Mouse (Mus musculus): ENCODE data around the gene Gm11757. TPM values are rescaled to one million over a fixed set of nuclear protein-coding genes. Genes with fewer than 3 reads are reported as not detected.
"Not testable (repeated sequence)": the region's sequence is repeated elsewhere in the genome, so short reads cannot be mapped to it uniquely, and the experiment has no call there.

Gene Gm11757
- not detected in 2 replicates for polyA plus RNA-seq (2014; fragmentation: Nextera tagmentation; extraction: Ambion mirVana)

DNA sequence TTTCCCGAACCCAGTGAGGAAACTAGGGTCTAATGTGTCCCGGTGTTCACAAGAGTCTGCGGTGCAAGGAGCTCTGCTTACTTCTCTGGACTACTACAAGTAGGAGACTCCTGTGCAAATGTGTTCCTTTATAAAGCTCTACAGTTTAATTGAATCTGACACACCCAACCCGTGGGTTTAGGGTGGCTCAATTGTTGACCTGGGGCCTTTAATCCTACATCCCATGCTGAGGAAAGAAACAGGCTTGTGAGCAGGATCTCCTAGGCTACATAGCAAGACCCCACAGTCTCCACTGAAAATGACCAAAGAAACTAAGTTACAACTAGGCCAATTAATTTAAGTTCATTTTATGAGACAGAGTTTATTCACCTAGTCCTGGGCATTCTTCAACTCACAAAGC is at the start of gene Gm11757:
TSS of gene Gm11757 (minus strand) at position 101 of the 400 bp plus-strand sequence.
- no CpG with 5 or more reads among the region's 4 CpGs for WGBS
- not testable (repeated sequence) for H3K9me3 ChIP-seq (ENCODE audit: control insufficient read depth, low read depth, low read length); H3K9ac ChIP-seq (replicated peaks; ENCODE audit: low read depth, low read length); ATAC-seq (ENCODE audit: insufficient number of reproducible peaks, insufficient read depth, low FRiP score, low read depth); H3K27me3 ChIP-seq (ENCODE audit: control insufficient read depth, insufficient read depth, low read length); H3K4me3 ChIP-seq (ENCODE audit: low read depth, low read length); H3K4me2 ChIP-seq (replicated peaks; ENCODE audit: low read depth, low read length); H3K27ac ChIP-seq (ENCODE audit: low read length); H3K4me1 ChIP-seq (ENCODE audit: control insufficient read depth, insufficient read depth, low read length); H3K36me3 ChIP-seq (ENCODE audit: control insufficient read depth, insufficient read depth, low read length)

- H3K4me3 ChIP-seq (ENCODE audit: low read depth, low read length); H3K9ac ChIP-seq (replicated peaks; ENCODE audit: low read depth, low read length); H3K4me2 ChIP-seq (replicated peaks; ENCODE audit: low read depth, low read length); H3K27ac ChIP-seq (ENCODE audit: low read length); ATAC-seq (ENCODE audit: insufficient number of reproducible peaks, insufficient read depth, low FRiP score, low read depth); H3K36me3 ChIP-seq (ENCODE audit: control insufficient read depth, insufficient read depth, low read length); H3K4me1 ChIP-seq (ENCODE audit: control insufficient read depth, insufficient read depth, low read length); H3K9me3 ChIP-seq (ENCODE audit: control insufficient read depth, low read depth, low read length); H3K27me3 ChIP-seq (ENCODE audit: control insufficient read depth, insufficient read depth, low read length): not testable (repeated sequence)
- WGBS, result 81% methylated on average over 6 of the region's 6 CpGs
Measured at GRCm38 (mm10) chr4:73920660-73921059, 29.7 kb upstream of the Gm11757 start, which contains the start of gene Gm11756. Gene Gm11756 (minus strand): TSS chr4:73920760.

DNA sequence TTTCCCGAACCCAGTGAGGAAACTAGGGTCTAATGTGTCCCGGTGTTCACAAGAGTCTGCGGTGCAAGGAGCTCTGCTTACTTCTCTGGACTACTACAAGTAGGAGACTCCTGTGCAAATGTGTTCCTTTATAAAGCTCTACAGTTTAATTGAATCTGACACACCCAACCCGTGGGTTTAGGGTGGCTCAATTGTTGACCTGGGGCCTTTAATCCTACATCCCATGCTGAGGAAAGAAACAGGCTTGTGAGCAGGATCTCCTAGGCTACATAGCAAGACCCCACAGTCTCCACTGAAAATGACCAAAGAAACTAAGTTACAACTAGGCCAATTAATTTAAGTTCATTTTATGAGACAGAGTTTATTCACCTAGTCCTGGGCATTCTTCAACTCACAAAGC is 14.9 kb upstream of the Gm11757 start, which contains the start of gene Gm13871:
TSS of gene Gm13871 (minus strand) at position 101 of the 400 bp plus-strand sequence.
- not testable (repeated sequence) for ATAC-seq (ENCODE audit: insufficient number of reproducible peaks, insufficient read depth, low FRiP score, low read depth); H3K4me2 ChIP-seq (replicated peaks; ENCODE audit: low read depth, low read length); H3K4me1 ChIP-seq (ENCODE audit: control insufficient read depth, insufficient read depth, low read length); H3K4me3 ChIP-seq (ENCODE audit: low read depth, low read length); H3K27ac ChIP-seq (ENCODE audit: low read length); H3K9me3 ChIP-seq (ENCODE audit: control insufficient read depth, low read depth, low read length); H3K36me3 ChIP-seq (ENCODE audit: control insufficient read depth, insufficient read depth, low read length); H3K27me3 ChIP-seq (ENCODE audit: control insufficient read depth, insufficient read depth, low read length); H3K9ac ChIP-seq (replicated peaks; ENCODE audit: low read depth, low read length)
- no CpG with 5 or more reads among the region's 4 CpGs for WGBS

- not testable (repeated sequence) for ATAC-seq (ENCODE audit: insufficient number of reproducible peaks, insufficient read depth, low FRiP score, low read depth); H3K27ac ChIP-seq (ENCODE audit: low read length); H3K9me3 ChIP-seq (ENCODE audit: control insufficient read depth, low read depth, low read length); H3K27me3 ChIP-seq (ENCODE audit: control insufficient read depth, insufficient read depth, low read length); H3K36me3 ChIP-seq (ENCODE audit: control insufficient read depth, insufficient read depth, low read length); H3K4me1 ChIP-seq (ENCODE audit: control insufficient read depth, insufficient read depth, low read length); H3K4me3 ChIP-seq (ENCODE audit: low read depth, low read length); H3K9ac ChIP-seq (replicated peaks; ENCODE audit: low read depth, low read length); H3K4me2 ChIP-seq (replicated peaks; ENCODE audit: low read depth, low read length)
- WGBS, result no CpG with 5 or more reads among the region's 4 CpGs
Measured at GRCm38 (mm10) chr4:73876166-73876565, 14.7 kb downstream of the Gm11757 start, which contains the start of gene Gm11758. Gene Gm11758 (minus strand): TSS chr4:73876266.

Other genes with a start within 250 kb of the Gm11757 start
- gene Gm11239, start 222.8 kb downstream of the Gm11757 start, polyA plus RNA-seq (2014; fragmentation: Nextera tagmentation; extraction: Ambion mirVana), result not detected in 2 replicates
- not detected in 2 replicates for gene Gm428, start 207.6 kb downstream of the Gm11757 start, polyA plus RNA-seq (2014; fragmentation: Nextera tagmentation; extraction: Ambion mirVana)
- 11.3 and 11.8 TPM in 2 replicates for gene Rasef, start 100.1 kb downstream of the Gm11757 start, polyA plus RNA-seq (2014; fragmentation: Nextera tagmentation; extraction: Ambion mirVana)
- not detected in 2 replicates for gene Gm11758, start 14.8 kb downstream of the Gm11757 start, polyA plus RNA-seq (2014; fragmentation: Nextera tagmentation; extraction: Ambion mirVana)
- not detected in 2 replicates for gene Gm13871, start 14.8 kb upstream of the Gm11757 start, polyA plus RNA-seq (2014; fragmentation: Nextera tagmentation; extraction: Ambion mirVana)
- not detected in 2 replicates for gene Gm11756, start 29.6 kb upstream of the Gm11757 start, polyA plus RNA-seq (2014; fragmentation: Nextera tagmentation; extraction: Ambion mirVana)
- not detected in 2 replicates for gene 2310002L09Rik, start 59.7 kb upstream of the Gm11757 start, polyA plus RNA-seq (2014; fragmentation: Nextera tagmentation; extraction: Ambion mirVana)
- gene Frmd3, start 122.3 kb upstream of the Gm11757 start, polyA plus RNA-seq (2014; fragmentation: Nextera tagmentation; extraction: Ambion mirVana), result 1.2 and 1.4 TPM in 2 replicates